Mouse (Mus musculus): ENCODE measurements around the gene Sfn. TPM values are rescaled to one million over a fixed set of nuclear protein-coding genes. Genes with fewer than 3 reads are reported as not detected.

Sfn gene
- 23.2 TPM for polyA plus RNA-seq (2017; shearing (Covaris generic))

GRCm38 (mm10) chr4:133601721-133602218 lies at the start of gene Sfn:
TSS of gene Sfn (minus strand) at chr4:133602168.

GRCm38 (mm10) chr4:133649989-133650699 lies 48.2 kb upstream of the Sfn start, which contains the start of gene Zdhhc18:
TSS of gene Zdhhc18 (minus strand) at chr4:133650154.

DNA sequence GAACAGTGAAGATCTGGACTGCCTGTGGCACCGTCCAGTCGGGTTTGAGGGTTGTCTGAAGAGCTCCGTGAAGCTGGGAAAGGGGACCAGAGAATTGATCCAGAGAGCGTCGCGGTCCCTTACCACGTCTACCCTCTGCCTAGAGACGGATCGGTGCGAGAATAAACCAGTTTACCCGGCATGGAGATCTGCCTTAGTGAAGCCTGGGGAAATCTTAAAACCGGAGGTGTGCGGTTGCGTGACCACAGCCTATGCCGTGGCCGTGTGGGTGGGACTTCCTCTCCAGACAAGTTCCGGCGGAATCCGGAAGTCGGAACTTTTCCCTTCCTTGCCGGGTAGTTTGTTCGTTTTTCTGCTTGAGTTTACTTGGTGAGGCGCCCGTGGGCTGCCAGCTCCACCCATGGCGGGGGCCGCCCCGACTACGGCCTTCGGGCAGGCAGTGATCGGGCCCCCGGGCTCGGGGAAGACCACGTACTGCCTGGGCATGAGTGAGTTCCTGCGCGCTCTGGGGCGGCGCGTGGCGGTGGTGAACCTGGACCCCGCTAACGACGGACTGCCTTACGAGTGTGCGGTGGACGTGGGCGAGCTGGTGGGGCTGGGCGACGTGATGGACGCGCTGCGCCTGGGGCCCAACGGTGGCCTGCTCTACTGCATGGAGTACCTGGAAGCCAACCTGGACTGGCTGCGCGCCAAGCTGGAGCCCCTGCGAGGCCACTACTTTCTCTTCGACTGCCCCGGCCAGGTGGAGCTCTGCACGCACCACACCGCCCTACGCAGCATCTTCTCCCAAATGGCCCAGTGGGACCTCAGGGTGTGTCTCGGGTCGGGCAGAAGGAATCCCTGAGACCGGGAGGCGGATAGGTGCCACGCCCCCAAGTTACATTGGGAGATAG lies 17.7 kb downstream of the Sfn start, which contains the start of gene Gpn2:
Gene Gpn2 (plus strand): TSS at position 304 of the 893 bp plus-strand sequence.

DNA sequence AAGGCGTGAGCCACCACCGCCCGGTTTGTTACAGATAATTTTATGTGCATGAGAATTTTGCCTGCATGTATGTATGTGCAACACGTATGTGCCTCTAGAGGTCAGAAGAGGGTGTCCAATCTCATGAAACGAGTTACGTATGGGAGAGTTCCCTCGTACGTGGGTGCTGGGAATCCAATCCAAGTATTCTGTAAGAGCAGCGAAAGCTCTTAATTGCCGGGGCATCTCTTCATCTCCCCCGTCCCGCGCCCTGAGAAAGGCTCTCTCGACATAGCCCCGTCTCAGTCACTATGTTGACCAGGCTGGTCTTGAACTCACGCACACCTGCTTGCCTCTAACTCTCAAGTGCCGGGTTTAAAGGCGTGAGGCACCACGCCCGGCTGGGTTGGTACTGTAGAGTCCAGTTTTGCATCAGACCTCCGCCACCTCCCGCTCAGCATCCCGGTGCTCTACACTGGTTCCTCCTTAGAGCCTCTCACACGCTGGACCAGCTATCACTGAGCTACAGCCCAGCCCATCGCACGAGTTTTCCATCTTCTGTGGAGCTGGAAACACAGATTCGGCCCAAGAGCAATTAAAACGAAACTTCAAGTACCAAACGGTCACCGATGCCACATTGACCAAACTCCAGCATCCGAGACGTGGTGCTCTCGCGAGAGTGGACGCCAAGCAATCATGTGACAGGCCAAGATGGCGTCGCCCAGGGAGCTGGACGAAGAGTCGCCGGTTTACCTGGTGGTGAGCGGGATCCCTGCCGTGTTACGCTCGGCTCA lies 27.7 kb downstream of the Sfn start, which contains the start of gene Gpatch3:
Gene Gpatch3 (plus strand): TSS at position 676 of the 773 bp plus-strand sequence.

DNA sequence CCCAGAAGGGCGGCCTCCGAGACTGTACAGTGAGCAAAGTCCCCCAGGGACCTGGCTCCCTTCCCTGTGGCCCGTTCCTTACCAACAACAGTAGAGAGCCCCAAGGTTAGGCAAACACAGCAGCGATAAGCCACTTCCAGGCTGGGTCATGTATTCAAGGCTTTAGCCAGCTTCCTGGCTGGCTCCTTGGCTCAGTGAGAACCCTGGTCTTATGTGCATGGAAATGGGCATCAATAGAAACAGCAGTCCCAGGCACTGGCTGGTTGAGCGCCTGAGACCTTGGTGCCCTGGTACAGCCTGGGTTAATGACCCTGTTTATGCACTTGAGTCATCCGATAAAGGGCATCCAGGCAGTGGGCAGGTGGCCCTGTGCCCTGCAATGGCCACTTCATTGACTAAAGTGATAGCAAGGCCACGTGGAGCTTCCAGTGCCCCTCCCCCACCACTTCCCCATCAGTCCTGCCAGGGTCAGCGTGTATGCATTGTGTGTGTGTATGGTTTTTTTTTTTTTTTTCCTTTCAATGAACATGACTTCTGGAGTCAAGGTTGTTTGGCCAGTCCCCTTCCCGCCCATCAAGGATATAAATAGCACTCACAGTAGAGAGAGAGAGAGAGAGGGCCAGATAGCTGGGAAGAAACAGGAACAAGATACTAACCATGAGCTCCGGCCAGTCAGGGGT lies 49.1 kb downstream of the Sfn start, which contains the start of gene Nr0b2:
Gene Nr0b2 (plus strand): TSS at position 609 of the 680 bp plus-strand sequence.

Other genes with a start within 250 kb of the Sfn start
- gene Wdtc1, start 248.7 kb downstream of the Sfn start, polyA plus RNA-seq (2017; shearing (Covaris generic)) = 6.4 TPM
- gene Slc9a1, start 232.5 kb downstream of the Sfn start, polyA plus RNA-seq (2017; shearing (Covaris generic)) = 19.4 TPM
- not detected for gene Tent5b, start 122.0 kb downstream of the Sfn start, polyA plus RNA-seq (2017; shearing (Covaris generic))
- not detected for gene Trnp1, start 103.6 kb downstream of the Sfn start, polyA plus RNA-seq (2017; shearing (Covaris generic))
- 0.72 TPM for gene Kdf1, start 83.2 kb downstream of the Sfn start, polyA plus RNA-seq (2017; shearing (Covaris generic))
- gene Nudc, start 56.2 kb downstream of the Sfn start, polyA plus RNA-seq (2017; shearing (Covaris generic)) = 145 TPM
- not detected for gene Nr0b2, start 48.8 kb downstream of the Sfn start, polyA plus RNA-seq (2017; shearing (Covaris generic))
- gene Gpatch3, start 27.4 kb downstream of the Sfn start, polyA plus RNA-seq (2017; shearing (Covaris generic)) = 16.9 TPM
- gene Gpn2, start 17.8 kb downstream of the Sfn start, polyA plus RNA-seq (2017; shearing (Covaris generic)) = 22.0 TPM
- 242 TPM for gene Zdhhc18, start 48.0 kb upstream of the Sfn start, polyA plus RNA-seq (2017; shearing (Covaris generic))
- 29.7 TPM for gene Pigv, start 70.5 kb upstream of the Sfn start, polyA plus RNA-seq (2017; shearing (Covaris generic))
- 56.0 TPM for gene Arid1a, start 154.6 kb upstream of the Sfn start, polyA plus RNA-seq (2017; shearing (Covaris generic))